Mouse (Mus musculus): ENCODE data around the gene Klf3. TPM values are rescaled to one million over a fixed set of nuclear protein-coding genes. Genes with fewer than 3 reads are reported as not detected.

The Klf3 gene
- total RNA-seq (2014; rRNA removed) (17.8 and 18.3 TPM in 2 replicates), polyA plus RNA-seq (2012; rRNA removed) (35.7 and 39.9 TPM in 2 replicates)

DNA sequence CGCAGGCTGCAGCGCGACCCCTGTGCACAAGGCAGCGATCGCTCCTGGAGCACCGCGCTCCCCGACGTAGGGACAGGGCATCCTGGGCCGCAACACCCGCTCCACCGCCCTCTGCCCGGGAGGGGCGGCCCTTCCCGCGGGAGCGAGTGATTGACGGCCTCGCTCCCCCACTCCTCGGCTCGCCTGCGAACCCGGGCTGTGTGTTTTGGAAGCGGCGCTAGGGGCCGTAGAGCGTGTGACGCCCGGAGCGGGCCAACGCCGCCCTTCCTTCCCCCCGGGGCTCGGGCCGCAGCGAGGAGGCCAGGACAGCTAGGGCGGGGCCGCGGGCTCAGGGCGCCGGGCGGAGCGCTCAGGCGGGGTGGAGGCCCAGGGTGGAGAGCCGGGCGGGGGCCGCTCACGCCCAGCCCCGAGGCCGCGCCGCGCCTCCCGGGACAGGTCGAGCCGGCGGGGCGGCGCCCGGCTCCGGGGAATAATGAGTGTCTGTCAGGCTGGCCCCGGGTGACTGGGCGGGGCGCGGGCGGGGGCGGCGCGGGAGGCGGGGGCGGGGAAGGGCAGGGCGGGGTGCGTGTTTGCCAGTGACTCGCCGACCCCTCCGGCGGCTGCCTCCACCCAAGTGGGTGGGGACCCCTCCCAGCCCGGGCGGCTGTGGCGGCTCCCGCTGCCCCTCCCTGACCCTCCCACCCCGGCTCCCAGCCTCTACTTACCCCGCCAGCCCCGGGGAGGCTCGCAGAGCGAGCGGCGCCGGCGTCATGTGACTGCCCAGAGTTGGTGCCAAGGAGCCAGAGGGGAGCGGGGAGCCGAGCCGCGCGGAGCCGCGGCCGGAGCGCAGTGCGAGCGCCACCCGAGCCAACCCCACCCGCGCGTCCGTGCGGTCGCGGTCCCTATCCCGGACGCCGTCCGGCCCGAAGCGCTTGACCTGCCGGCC is at the start of gene Klf3:
TSS of gene Klf3 (plus strand) at position 594 of the 925 bp plus-strand sequence.
- Histone ChIP-seq H3K36me3 (ENCODE audit: control insufficient read depth, insufficient read depth, low read length) (no peaks in the 10 kb centered on the region), H3K27me3 (ENCODE audit: control insufficient read depth, insufficient read depth, low read length) (no peaks in the 10 kb centered on the region), H3K4me3 (ENCODE audit: insufficient read depth, low read depth, low read length) (peak within 1 kb of the TSS; percentile 93), H3K79me2 (ENCODE audit: control insufficient read depth, insufficient read depth, low read length) (peaks cover 13% of the 10 kb centered on the region; the same call in 1 of the 2 replicates), H3K4me1 (ENCODE audit: control insufficient read depth, insufficient read depth, low read length) (peaks cover 6% of the 10 kb centered on the region), H3K27ac (replicated peaks; ENCODE audit: insufficient read depth, low read depth, low read length) (peak within 1 kb of the TSS; percentile 97), H3K9ac (ENCODE audit: low read depth, low read length) (peak within 1 kb of the TSS; percentile 98)
- peak; percentile 86 for DNase-seq (ENCODE audit: extremely low read depth, low read depth, low spot score)
- TF ChIP-seq CTCF (IDR thresholded peaks at IDR 0.05; ENCODE audit: low read depth, low read length) (no peak), POLR2A (IDR thresholded peaks at IDR 0.05; ENCODE audit: extremely low read depth, insufficient read depth, low read length) (peak; percentile 95)
- under 1% methylated on average over 90 of the region's 116 CpGs for WGBS

DNA sequence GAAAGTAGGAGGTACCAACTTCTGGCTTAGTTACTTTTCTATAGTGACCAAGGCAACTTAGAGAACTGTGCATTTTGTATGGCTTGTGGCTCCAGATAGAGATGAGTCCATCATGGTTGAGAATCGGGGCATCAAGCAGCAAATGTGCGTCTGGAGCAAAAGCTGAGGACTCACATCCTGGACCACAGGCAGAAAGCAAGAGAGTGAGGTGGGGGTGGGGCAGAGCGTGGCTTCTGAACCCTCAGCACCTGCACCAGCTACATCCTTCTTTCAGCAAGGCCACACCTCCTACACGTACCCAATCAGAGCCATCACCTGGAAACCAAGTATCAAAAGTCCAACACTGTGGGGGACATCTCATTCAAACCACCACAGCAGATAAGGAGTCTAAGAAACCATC is 40.9 kb upstream of the Klf3 start:
- Histone ChIP-seq H3K9ac (ENCODE audit: low read depth, low read length) (no peak overlapping the region), H3K79me2 (ENCODE audit: control insufficient read depth, insufficient read depth, low read length) (no peaks in the 10 kb centered on the region), H3K27ac (replicated peaks; ENCODE audit: insufficient read depth, low read depth, low read length) (no peak overlapping the region), H3K27me3 (ENCODE audit: control insufficient read depth, insufficient read depth, low read length) (no peaks in the 10 kb centered on the region), H3K4me1 (ENCODE audit: control insufficient read depth, insufficient read depth, low read length) (no peaks in the 10 kb centered on the region), H3K36me3 (ENCODE audit: control insufficient read depth, insufficient read depth, low read length) (no peaks in the 10 kb centered on the region), H3K4me3 (ENCODE audit: insufficient read depth, low read depth, low read length) (no peak overlapping the region)
- 94% methylated on average over 4 of the region's 4 CpGs for WGBS
- TF ChIP-seq CTCF (IDR thresholded peaks at IDR 0.05; ENCODE audit: low read depth, low read length): no peak
- no peak for TF ChIP-seq POLR2A (IDR thresholded peaks at IDR 0.05; ENCODE audit: extremely low read depth, insufficient read depth, low read length)
- DNase-seq (ENCODE audit: extremely low read depth, low read depth, low spot score): no peak

DNA sequence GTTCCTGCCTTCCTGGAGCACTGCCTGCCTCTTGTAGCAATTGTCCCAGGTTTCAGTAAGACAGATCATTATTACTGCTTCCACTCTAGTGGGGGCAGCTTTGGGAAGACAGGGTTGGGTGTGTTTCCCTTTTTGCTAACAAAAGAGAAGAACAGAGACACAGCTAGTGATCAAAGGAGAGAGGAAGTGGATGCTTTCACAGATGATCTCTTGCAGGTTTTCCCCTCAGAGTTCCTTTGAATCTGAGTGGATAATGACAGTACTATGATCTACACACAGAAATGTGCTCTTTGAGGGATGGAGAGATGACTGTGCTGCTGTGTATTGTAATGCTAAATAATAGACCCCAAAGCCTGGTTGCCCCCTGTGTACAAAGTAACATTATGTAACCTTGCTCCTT is 38.7 kb upstream of the Klf3 start:
- TF ChIP-seq CTCF (IDR thresholded peaks at IDR 0.05; ENCODE audit: low read depth, low read length) (no peak), POLR2A (IDR thresholded peaks at IDR 0.05; ENCODE audit: extremely low read depth, insufficient read depth, low read length) (no peak)
- H3K79me2 ChIP-seq (ENCODE audit: control insufficient read depth, insufficient read depth, low read length): no peaks in the 10 kb centered on the region
- no peak overlapping the region for H3K4me3 ChIP-seq (ENCODE audit: insufficient read depth, low read depth, low read length)
- H3K27ac ChIP-seq (replicated peaks; ENCODE audit: insufficient read depth, low read depth, low read length): no peak overlapping the region
- H3K9ac ChIP-seq (ENCODE audit: low read depth, low read length): no peak overlapping the region
- no peaks in the 10 kb centered on the region for H3K27me3 ChIP-seq (ENCODE audit: control insufficient read depth, insufficient read depth, low read length)
- H3K36me3 ChIP-seq (ENCODE audit: control insufficient read depth, insufficient read depth, low read length): no peaks in the 10 kb centered on the region
- H3K4me1 ChIP-seq (ENCODE audit: control insufficient read depth, insufficient read depth, low read length): no peaks in the 10 kb centered on the region
- DNase-seq (ENCODE audit: extremely low read depth, low read depth, low spot score): no peak

DNA sequence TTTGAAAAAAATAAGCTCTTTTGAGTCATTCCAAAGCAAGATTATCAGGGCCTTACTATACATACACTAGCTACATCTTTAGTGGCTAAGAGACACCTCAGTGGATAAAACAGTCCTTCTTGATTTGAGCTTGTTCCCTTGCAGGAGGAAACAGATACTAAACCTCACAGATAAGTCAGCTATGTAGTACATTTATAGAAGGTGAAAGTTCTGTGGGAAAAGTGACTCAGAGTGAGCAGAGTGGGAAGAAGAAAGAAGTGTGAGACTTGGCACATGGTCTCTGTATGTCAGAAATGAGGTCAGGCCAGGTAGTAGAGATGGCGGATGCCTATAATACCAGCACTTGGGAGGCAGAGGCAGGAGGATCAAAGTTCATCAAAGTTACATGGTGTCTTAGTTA is 37.4 kb upstream of the Klf3 start:
- DNase-seq (ENCODE audit: extremely low read depth, low read depth, low spot score): no peak
- H3K4me1 ChIP-seq (ENCODE audit: control insufficient read depth, insufficient read depth, low read length): no peaks in the 10 kb centered on the region
- 94% methylated on average over 1 of the region's 1 CpGs for WGBS

DNA sequence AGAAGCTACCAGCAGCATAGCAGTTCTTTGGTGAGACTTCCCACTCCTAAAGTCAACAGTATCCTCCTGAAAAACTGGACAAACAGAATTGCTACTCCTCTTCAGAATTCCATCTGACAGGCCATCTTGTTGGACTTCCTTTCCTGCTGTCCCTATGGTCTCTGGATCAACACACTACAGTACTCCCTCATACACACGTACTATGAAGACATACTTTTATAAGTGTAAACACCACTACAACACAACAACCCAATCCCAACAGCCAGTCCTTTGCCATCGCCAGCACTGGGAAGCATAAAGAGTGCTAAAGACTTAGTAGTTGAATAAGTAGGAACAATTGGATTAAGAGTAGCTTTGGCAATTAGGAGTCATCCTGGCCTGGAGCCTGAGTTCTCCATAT is 36.6 kb upstream of the Klf3 start:
- H3K4me3 ChIP-seq (ENCODE audit: insufficient read depth, low read depth, low read length): no peak overlapping the region
- H3K36me3 ChIP-seq (ENCODE audit: control insufficient read depth, insufficient read depth, low read length): no peaks in the 10 kb centered on the region
- no peak for DNase-seq (ENCODE audit: extremely low read depth, low read depth, low spot score)
- H3K79me2 ChIP-seq (ENCODE audit: control insufficient read depth, insufficient read depth, low read length): no peaks in the 10 kb centered on the region
- H3K4me1 ChIP-seq (ENCODE audit: control insufficient read depth, insufficient read depth, low read length): no peaks in the 10 kb centered on the region
- no peak for TF ChIP-seq CTCF (IDR thresholded peaks at IDR 0.05; ENCODE audit: low read depth, low read length)
- no peak for TF ChIP-seq POLR2A (IDR thresholded peaks at IDR 0.05; ENCODE audit: extremely low read depth, insufficient read depth, low read length)
- no peaks in the 10 kb centered on the region for H3K27me3 ChIP-seq (ENCODE audit: control insufficient read depth, insufficient read depth, low read length)
- WGBS: 98% methylated on average over 2 of the region's 2 CpGs
- H3K27ac ChIP-seq (replicated peaks; ENCODE audit: insufficient read depth, low read depth, low read length): no peak overlapping the region
- no peak overlapping the region for H3K9ac ChIP-seq (ENCODE audit: low read depth, low read length)

More for the DNA sequence above, 37.4 kb upstream of the Klf3 start:
- Histone ChIP-seq H3K27ac (replicated peaks; ENCODE audit: insufficient read depth, low read depth, low read length) (no peak overlapping the region), H3K79me2 (ENCODE audit: control insufficient read depth, insufficient read depth, low read length) (no peaks in the 10 kb centered on the region), H3K36me3 (ENCODE audit: control insufficient read depth, insufficient read depth, low read length) (no peaks in the 10 kb centered on the region), H3K27me3 (ENCODE audit: control insufficient read depth, insufficient read depth, low read length) (no peaks in the 10 kb centered on the region), H3K9ac (ENCODE audit: low read depth, low read length) (no peak overlapping the region), H3K4me3 (ENCODE audit: insufficient read depth, low read depth, low read length) (no peak overlapping the region)
- TF ChIP-seq POLR2A (IDR thresholded peaks at IDR 0.05; ENCODE audit: extremely low read depth, insufficient read depth, low read length) (no peak), CTCF (IDR thresholded peaks at IDR 0.05; ENCODE audit: low read depth, low read length) (no peak)

DNA sequence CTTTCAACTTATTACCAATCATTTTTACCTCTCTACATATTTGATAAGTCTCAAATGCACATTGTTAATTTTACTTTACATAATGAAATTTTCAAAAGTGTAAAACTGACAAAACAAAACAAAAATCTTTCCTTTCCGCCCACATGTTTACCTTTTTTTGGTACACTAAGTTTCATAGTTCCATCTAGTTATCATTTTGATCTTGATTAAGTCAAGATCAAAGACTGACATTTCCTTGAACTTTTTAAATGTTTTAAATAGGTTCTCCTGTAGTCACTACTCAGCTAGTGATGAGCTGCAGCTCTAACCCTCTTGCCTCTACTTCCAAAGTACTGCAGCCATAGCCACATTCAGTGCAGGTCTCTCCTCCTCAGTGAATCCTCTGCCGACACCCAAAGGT is 31.6 kb upstream of the Klf3 start:
- Histone ChIP-seq H3K27ac (replicated peaks; ENCODE audit: insufficient read depth, low read depth, low read length) (no peak overlapping the region), H3K27me3 (ENCODE audit: control insufficient read depth, insufficient read depth, low read length) (no peaks in the 10 kb centered on the region), H3K4me3 (ENCODE audit: insufficient read depth, low read depth, low read length) (no peak overlapping the region), H3K9ac (ENCODE audit: low read depth, low read length) (no peak overlapping the region), H3K36me3 (ENCODE audit: control insufficient read depth, insufficient read depth, low read length) (no peaks in the 10 kb centered on the region), H3K79me2 (ENCODE audit: control insufficient read depth, insufficient read depth, low read length) (no peaks in the 10 kb centered on the region), H3K4me1 (ENCODE audit: control insufficient read depth, insufficient read depth, low read length) (no peaks in the 10 kb centered on the region)
- DNase-seq (ENCODE audit: extremely low read depth, low read depth, low spot score): no peak
- WGBS: 93% methylated on average over 2 of the region's 2 CpGs
- TF ChIP-seq CTCF (IDR thresholded peaks at IDR 0.05; ENCODE audit: low read depth, low read length): no peak
- no peak for TF ChIP-seq POLR2A (IDR thresholded peaks at IDR 0.05; ENCODE audit: extremely low read depth, insufficient read depth, low read length)
